Mouse (Mus musculus) midbrain, embryonic 12.5 days (tissue): Measurements from ENCODE around the gene Tmem81. TPM values are rescaled to one million over a fixed set of nuclear protein-coding genes. Genes with fewer than 3 reads are reported as not detected.
A peak's percentile ranks its signal among the peaks of the same experiment; 100 is the strongest.

ENCODE experiments used
- ATAC-seq: fragments of 200-750 bp; cut with Nextera tagmentation; 2 replicates; pipeline ENCODE4 v1.8.0; 2017; ENCODE audit warnings: low read depth, moderate TSS enrichment, moderate library complexity; ENCODE audit not compliant: low FRiP score
- H3K27ac ChIP-seq: fragments of 300-500 bp; sonication (generic); replicated peaks from 2 replicates; pipeline ENCODE4 v1.5.1; 2016; ENCODE audit warnings: mild to moderate bottlenecking
- H3K27me3 ChIP-seq: fragments of 300-500 bp; sonication (generic); 2 replicates; pipeline ENCODE4 v1.6.1; 2016; ENCODE audit warnings: mild to moderate bottlenecking
- H3K36me3 ChIP-seq: fragments of 300-500 bp; sonication (generic); 2 replicates; pipeline ENCODE4 v1.6.1; 2016
- H3K4me1 ChIP-seq: fragments of 300-500 bp; sonication (generic); 2 replicates; pipeline ENCODE4 v1.6.1; 2016
- H3K4me2 ChIP-seq: fragments of 300-500 bp; sonication (generic); replicated peaks from 2 replicates; pipeline ENCODE4 v1.6.1; 2016; ENCODE audit warnings: mild to moderate bottlenecking, moderate library complexity
- H3K4me3 ChIP-seq: fragments of 300-500 bp; sonication (generic); 2 replicates; pipeline ENCODE4 v1.5.1; 2016; ENCODE audit warnings: mild to moderate bottlenecking
- H3K9ac ChIP-seq: fragments of 300-500 bp; sonication (generic); replicated peaks from 2 replicates; pipeline ENCODE4 v1.6.1; 2016; ENCODE audit warnings: mild to moderate bottlenecking, moderate library complexity
- H3K9me3 ChIP-seq: fragments of 300-500 bp; sonication (generic); 2 replicates; pipeline ENCODE4 v1.6.1; 2016; ENCODE audit warnings: mild to moderate bottlenecking
- WGBS: fragments of 180-500 bp; shearing (Covaris S2); methylation state at CpG from one replicate; pipeline ENCODE4 v1.1.7; 2016; 5-methylcytosine and 5-hydroxymethylcytosine counted together
- polyA plus RNA-seq: library from polyadenylated mRNA; unstranded; fragments of >200 nt; fragmentation: Nextera tagmentation; extraction: Ambion mirVana; gene quantifications from 2 replicates; pipeline ENCODE4 v1.2.1, GENCODE M21; 2016

Tmem81 gene
- polyA plus RNA-seq, 1 experiment from 2014 or later: 1.4 TPM

DNA sequence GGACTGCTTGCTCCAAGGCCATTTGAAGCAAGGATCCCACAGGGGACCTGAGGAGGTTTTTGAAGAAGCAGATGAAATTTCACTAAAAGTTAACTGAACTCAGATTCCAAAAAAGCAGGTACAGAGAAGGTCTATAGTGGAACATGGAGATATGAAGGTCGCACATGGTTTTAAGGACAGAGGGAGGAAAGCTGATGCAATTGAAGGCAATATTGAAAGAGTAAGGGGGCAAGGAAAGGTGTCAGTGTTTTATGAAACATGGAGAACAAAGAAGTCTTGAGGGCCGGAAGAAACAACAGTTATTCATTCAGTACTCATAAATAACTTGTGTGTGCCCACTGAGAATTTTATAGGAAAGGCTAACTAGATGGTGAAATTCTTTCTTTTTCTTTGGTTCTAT lies 24.4 kb upstream of the Tmem81 start:
- ATAC-seq: no peak
- 89% methylated on average over 2 of the region's 2 CpGs for WGBS
- Histone ChIP-seq H3K9ac (no peak overlapping the region), H3K4me3 (no peak overlapping the region), H3K36me3 (peaks cover 15% of the 10 kb centered on the region), H3K4me1 (peaks cover 13% of the 10 kb centered on the region), H3K4me2 (no peak overlapping the region), H3K27me3 (no peaks in the 10 kb centered on the region), H3K9me3 (no peaks in the 10 kb centered on the region), H3K27ac (no peak overlapping the region)

GRCm38 (mm10) chr1:132483234-132483633 lies 22.8 kb upstream of the Tmem81 start:
- H3K4me2 ChIP-seq: no peak overlapping the region
- no peak for ATAC-seq

DNA sequence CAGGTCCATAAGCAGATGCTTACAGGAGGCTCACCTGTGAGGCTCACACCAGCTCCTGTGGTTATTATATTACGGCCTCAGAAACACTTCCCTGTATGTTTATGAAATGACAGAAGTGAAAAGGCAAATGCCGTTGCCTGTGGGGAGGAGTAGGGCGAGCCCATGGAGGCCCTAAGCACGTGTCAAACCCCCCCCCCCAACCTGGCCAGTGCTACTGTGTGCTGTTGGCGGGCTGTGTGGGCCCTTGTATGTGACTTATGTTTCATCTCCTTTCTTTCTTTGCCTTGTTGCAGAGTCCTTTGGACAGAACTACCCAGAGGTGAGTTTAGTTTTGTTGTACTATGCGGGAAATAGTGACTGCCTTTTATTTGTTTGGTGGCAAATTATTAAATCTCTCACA lies 22.3 kb upstream of the Tmem81 start:
- 94% methylated on average over 6 of the region's 6 CpGs for WGBS
- peaks cover 32% of the 10 kb centered on the region for H3K36me3 ChIP-seq

More at GRCm38 (mm10) chr1:132483234-132483633, 22.8 kb upstream of the Tmem81 start:
- no peaks in the 10 kb centered on the region for H3K27me3 ChIP-seq
- 83% methylated on average over 3 of the region's 3 CpGs for WGBS
- H3K9me3 ChIP-seq: no peaks in the 10 kb centered on the region
- H3K4me1 ChIP-seq: peaks cover 7% of the 10 kb centered on the region
- H3K4me3 ChIP-seq: no peak overlapping the region
- H3K36me3 ChIP-seq: peaks cover 26% of the 10 kb centered on the region
- no peak overlapping the region for H3K27ac ChIP-seq
- no peak overlapping the region for H3K9ac ChIP-seq

GRCm38 (mm10) chr1:132500535-132500934 lies 5.5 kb upstream of the Tmem81 start:
- Histone ChIP-seq H3K4me1 (no peaks in the 10 kb centered on the region), H3K4me3 (no peak overlapping the region), H3K9me3 (no peaks in the 10 kb centered on the region), H3K27me3 (no peaks in the 10 kb centered on the region), H3K27ac (no peak overlapping the region), H3K9ac (no peak overlapping the region), H3K36me3 (peaks cover 89% of the 10 kb centered on the region), H3K4me2 (no peak overlapping the region)
- no peak for ATAC-seq
- WGBS: 89% methylated on average over 2 of the region's 2 CpGs

More for the DNA sequence above, 22.3 kb upstream of the Tmem81 start:
- no peaks in the 10 kb centered on the region for H3K27me3 ChIP-seq
- H3K4me2 ChIP-seq: no peak overlapping the region
- H3K9me3 ChIP-seq: no peaks in the 10 kb centered on the region
- no peak overlapping the region for H3K27ac ChIP-seq
- H3K4me3 ChIP-seq: no peak overlapping the region
- no peak for ATAC-seq
- no peak overlapping the region for H3K9ac ChIP-seq
- H3K4me1 ChIP-seq: peaks cover 2% of the 10 kb centered on the region

GRCm38 (mm10) chr1:132505155-132505554 lies 875 bp upstream of the Tmem81 start:
- Histone ChIP-seq H3K4me1 (no peaks in the 10 kb centered on the region), H3K27ac (no peak overlapping the region), H3K4me2 (no peak overlapping the region), H3K36me3 (peaks cover 72% of the 10 kb centered on the region), H3K9ac (no peak overlapping the region), H3K4me3 (no peak overlapping the region), H3K9me3 (no peaks in the 10 kb centered on the region), H3K27me3 (no peaks in the 10 kb centered on the region)
- no peak for ATAC-seq
- WGBS: 94% methylated on average over 5 of the region's 5 CpGs

- WGBS: 95% methylated on average over 7 of the region's 7 CpGs
- Histone ChIP-seq H3K4me3 (no peak overlapping the region), H3K4me2 (no peak overlapping the region), H3K27ac (no peak overlapping the region), H3K27me3 (no peaks in the 10 kb centered on the region), H3K9me3 (no peaks in the 10 kb centered on the region), H3K9ac (no peak overlapping the region), H3K4me1 (no peaks in the 10 kb centered on the region), H3K36me3 (peaks cover 57% of the 10 kb centered on the region)
- ATAC-seq: no peak
Measured at GRCm38 (mm10) chr1:132506656-132507055, 626 bp downstream of the Tmem81 start.

DNA sequence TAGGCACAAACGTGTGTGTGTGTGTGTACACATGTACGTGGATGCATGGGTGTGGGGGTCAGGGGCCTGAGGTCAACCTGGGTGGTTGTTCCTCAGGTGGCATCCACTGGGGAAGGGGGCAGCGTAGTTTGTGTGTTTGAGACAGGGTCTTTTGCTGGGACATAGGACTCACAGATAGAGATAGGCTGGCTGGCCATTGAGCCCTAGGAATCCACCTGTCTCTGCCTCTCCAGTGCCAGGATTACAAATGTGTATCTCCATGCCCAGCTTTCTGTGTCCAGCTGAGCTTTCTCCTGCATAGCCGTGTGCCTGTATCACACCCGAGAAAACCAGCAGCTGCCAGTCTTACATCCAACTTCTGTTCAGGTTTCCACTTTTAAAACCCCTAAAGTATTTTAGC lies 3.7 kb downstream of the Tmem81 start:
- WGBS: 90% methylated on average over 5 of the region's 5 CpGs
- H3K27ac ChIP-seq: peak overlapping the region; percentile 50

DNA sequence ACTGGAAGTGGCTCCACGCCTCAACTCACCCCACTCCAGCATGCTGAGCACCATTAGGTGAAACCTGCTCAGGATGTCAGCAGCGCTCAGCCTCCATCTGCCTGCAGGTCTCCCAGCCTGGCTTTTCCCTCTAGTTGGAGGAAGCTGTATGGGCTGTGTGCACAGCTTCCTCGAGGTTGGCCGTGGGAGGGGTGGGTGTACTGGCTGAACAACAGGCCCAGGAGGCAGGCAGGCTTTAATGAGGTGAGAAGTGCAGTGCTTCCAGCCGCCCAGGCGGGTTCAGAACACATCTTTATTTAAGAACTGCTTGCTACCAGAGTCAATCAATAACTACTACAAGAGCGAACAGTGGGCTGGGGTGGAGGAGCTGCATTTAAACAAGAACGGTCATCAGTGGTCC lies 5.5 kb downstream of the Tmem81 start:
- no peak overlapping the region for H3K4me3 ChIP-seq
- no peaks in the 10 kb centered on the region; the same call in 1 of the 2 replicates for H3K4me1 ChIP-seq
- 0 out of 2 replicates have a peak, but pooled peaks have one; percentile 25 for ATAC-seq
- H3K9me3 ChIP-seq: no peaks in the 10 kb centered on the region
- H3K36me3 ChIP-seq: peaks cover 31% of the 10 kb centered on the region
- H3K27ac ChIP-seq: peak overlapping the region; percentile 49
- WGBS: 64% methylated on average over 8 of the region's 8 CpGs
- H3K27me3 ChIP-seq: no peaks in the 10 kb centered on the region
- H3K9ac ChIP-seq: no peak overlapping the region
- no peak overlapping the region for H3K4me2 ChIP-seq

More for the DNA sequence above, 3.7 kb downstream of the Tmem81 start:
- no peaks in the 10 kb centered on the region for H3K27me3 ChIP-seq
- no peaks in the 10 kb centered on the region for H3K9me3 ChIP-seq
- H3K4me2 ChIP-seq: no peak overlapping the region
- no peak for ATAC-seq
- no peak overlapping the region for H3K4me3 ChIP-seq
- no peaks in the 10 kb centered on the region; the same call in 1 of the 2 replicates for H3K4me1 ChIP-seq
- peaks cover 35% of the 10 kb centered on the region for H3K36me3 ChIP-seq
- no peak overlapping the region for H3K9ac ChIP-seq

DNA sequence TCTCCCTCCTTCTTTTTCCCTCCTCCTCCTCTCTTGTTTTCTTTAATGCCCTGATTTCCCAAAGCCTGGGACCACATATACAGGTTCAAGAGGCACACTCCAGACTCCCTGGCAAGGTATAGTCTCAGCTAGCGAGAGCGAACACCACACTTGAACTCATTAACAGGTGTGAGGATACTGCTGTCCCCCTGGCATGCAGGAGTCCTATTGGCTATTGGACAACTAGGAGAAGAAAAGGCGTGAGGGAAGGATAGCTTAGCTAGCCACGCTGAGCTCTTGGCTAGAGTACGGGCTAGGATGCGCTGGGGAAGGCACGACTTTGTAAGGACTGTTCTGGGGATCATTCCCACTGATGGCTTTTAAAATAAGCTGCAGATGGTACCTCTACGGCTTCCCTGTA lies 6.1 kb downstream of the Tmem81 start:
- WGBS: 84% methylated on average over 8 of the region's 8 CpGs
- ATAC-seq: no peak
- Histone ChIP-seq H3K27ac (peak overlapping the region; percentile 49; the same call in 1 of the 2 replicates), H3K4me1 (no peaks in the 10 kb centered on the region; the same call in 1 of the 2 replicates), H3K27me3 (no peaks in the 10 kb centered on the region), H3K9ac (no peak overlapping the region), H3K9me3 (no peaks in the 10 kb centered on the region), H3K4me3 (no peak overlapping the region), H3K4me2 (no peak overlapping the region), H3K36me3 (peaks cover 30% of the 10 kb centered on the region)

DNA sequence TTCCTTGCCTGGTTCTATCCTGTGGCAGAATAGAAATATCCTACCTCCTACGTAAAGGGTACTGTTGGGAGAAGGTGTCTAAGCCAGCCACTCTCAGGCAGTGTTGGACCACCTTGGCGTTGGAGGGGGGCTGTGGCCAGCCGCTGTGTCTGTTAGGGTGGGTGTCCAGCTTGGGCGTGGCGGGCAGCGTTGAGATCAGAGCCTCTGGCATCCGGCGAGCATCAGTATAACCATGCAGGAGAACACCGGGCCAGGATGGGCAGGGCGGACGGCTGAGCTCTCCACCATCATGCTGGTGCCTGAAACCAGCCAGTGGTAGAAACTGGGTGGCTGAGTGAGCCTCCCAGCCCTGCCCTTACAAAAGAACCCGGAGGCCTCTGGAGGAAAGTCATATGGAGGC lies 9.3 kb downstream of the Tmem81 start:
- H3K27me3 ChIP-seq: no peaks in the 10 kb centered on the region
- H3K4me2 ChIP-seq: no peak overlapping the region
- no peak overlapping the region for H3K4me3 ChIP-seq
- no peaks in the 10 kb centered on the region for H3K9me3 ChIP-seq
- H3K27ac ChIP-seq: no peak overlapping the region
- 90% methylated on average over 12 of the region's 12 CpGs for WGBS
- H3K4me1 ChIP-seq: no peaks in the 10 kb centered on the region; the same call in 1 of the 2 replicates
- no peak for ATAC-seq
- no peak overlapping the region for H3K9ac ChIP-seq
- peaks cover 24% of the 10 kb centered on the region for H3K36me3 ChIP-seq

GRCm38 (mm10) chr1:132516776-132517175 lies 10.7 kb downstream of the Tmem81 start:
- Histone ChIP-seq H3K27me3 (no peaks in the 10 kb centered on the region), H3K9me3 (no peaks in the 10 kb centered on the region), H3K4me2 (no peak overlapping the region), H3K9ac (no peak overlapping the region), H3K27ac (no peak overlapping the region), H3K4me1 (peaks cover 5% of the 10 kb centered on the region; the same call in 1 of the 2 replicates), H3K36me3 (peaks cover 29% of the 10 kb centered on the region), H3K4me3 (no peak overlapping the region)
- WGBS: 94% methylated on average over 11 of the region's 11 CpGs
- ATAC-seq: no peak

DNA sequence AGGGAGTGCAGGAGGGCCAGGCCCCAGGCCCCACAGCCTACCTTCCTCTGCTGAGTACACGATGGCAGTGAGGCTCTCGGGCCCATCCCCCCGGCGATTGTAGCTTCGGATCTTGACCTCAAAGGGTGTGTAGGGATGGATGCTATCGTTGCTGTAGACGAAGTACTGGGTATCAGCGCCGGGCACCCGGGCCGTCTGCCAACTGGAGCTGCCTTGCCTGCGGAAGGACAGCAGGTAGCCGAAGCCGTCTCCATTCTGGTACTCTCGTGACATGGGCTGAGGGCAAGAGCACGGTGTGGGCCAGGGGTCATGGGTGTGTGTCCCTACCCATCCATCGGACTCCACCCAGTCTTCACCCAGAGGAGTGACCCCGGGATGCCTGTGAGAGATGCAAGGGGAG lies 12.6 kb downstream of the Tmem81 start:
- no peak overlapping the region for H3K9ac ChIP-seq
- no peaks in the 10 kb centered on the region for H3K27me3 ChIP-seq
- no peaks in the 10 kb centered on the region for H3K9me3 ChIP-seq
- H3K4me1 ChIP-seq: 0 out of 2 replicates have a peak, but pooled peaks cover 11% of the 10 kb centered on the region
- H3K27ac ChIP-seq: no peak overlapping the region
- H3K36me3 ChIP-seq: peaks cover 40% of the 10 kb centered on the region
- no peak overlapping the region for H3K4me3 ChIP-seq
- ATAC-seq: no peak
- no peak overlapping the region for H3K4me2 ChIP-seq
- WGBS: 91% methylated on average over 18 of the region's 18 CpGs

DNA sequence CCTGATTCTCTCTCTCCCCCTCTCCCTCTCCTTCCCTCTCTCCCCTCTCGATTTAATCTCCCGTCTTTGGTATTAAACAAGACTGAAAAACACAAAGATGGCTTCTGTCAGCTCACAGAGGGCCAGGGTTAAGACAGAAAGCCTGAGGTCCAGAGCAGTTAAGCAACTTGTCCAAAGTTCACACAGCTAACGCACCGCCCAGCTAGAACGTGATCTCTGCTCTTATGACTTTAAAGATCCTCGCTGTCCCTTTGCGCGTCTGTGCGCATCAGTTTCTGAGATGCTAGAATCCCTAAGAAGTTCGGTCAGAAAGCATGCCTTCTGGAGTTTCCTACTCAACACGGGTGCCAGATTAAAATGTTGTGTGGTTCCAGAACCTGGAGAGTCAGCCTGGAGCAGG lies 13.7 kb downstream of the Tmem81 start:
- H3K9me3 ChIP-seq: no peaks in the 10 kb centered on the region
- 91% methylated on average over 11 of the region's 11 CpGs for WGBS

More for the DNA sequence above, 13.7 kb downstream of the Tmem81 start:
- Histone ChIP-seq H3K4me3 (no peak overlapping the region), H3K27me3 (no peaks in the 10 kb centered on the region), H3K9ac (no peak overlapping the region), H3K4me1 (0 out of 2 replicates have a peak, but pooled peaks cover 11% of the 10 kb centered on the region), H3K27ac (peak overlapping the region; percentile 46; the same call in 1 of the 2 replicates), H3K36me3 (peaks cover 36% of the 10 kb centered on the region), H3K4me2 (no peak overlapping the region)
- no peak for ATAC-seq
